Mouse (Mus musculus) thymus, adult 2 months (tissue): ENCODE data around the gene Ccdc146. TPM values are rescaled to one million over a fixed set of nuclear protein-coding genes. Genes with fewer than 3 reads are reported as not detected.

ENCODE experiments used
- DNase-seq: peaks from one replicate; pipeline ENCODE4 v3.0.0; 2021
- H3K27ac ChIP-seq: fragments of 200-500 bp; 2 replicates; pipeline ENCODE4 v1.5.1; 2012; ENCODE audit warnings: low read length, control low read depth; ENCODE audit not compliant: control insufficient read depth, insufficient read depth
- H3K27me3 ChIP-seq: fragments of 200-500 bp; 2 replicates; pipeline ENCODE4 v1.6.1; 2012; ENCODE audit warnings: mild to moderate bottlenecking, low read length, moderate library complexity, mixed read lengths; ENCODE audit not compliant: control insufficient read depth, insufficient read depth
- H3K36me3 ChIP-seq: fragments of 200-500 bp; 2 replicates; pipeline ENCODE4 v1.6.1; 2012; ENCODE audit warnings: mild to moderate bottlenecking, low read length, moderate library complexity; ENCODE audit not compliant: control insufficient read depth, insufficient read depth
- H3K4me1 ChIP-seq: fragments of 200-500 bp; replicated peaks from 2 replicates; pipeline ENCODE4 v1.6.1; 2012; ENCODE audit warnings: low read length; ENCODE audit not compliant: control insufficient read depth, insufficient read depth
- H3K4me3 ChIP-seq: fragments of 200-500 bp; 2 replicates; pipeline ENCODE4 v1.5.1; 2012; ENCODE audit warnings: mild to moderate bottlenecking, low read length, control low read depth, moderate library complexity; ENCODE audit not compliant: control insufficient read depth, insufficient read depth
- CTCF ChIP-seq: fragments of 200-500 bp; IDR thresholded peaks from 2 replicates; pipeline ENCODE4 v1.5.1; 2012; ENCODE audit warnings: mild to moderate bottlenecking, control low read depth, low read length, moderate library complexity, borderline replicate concordance; ENCODE audit not compliant: control insufficient read depth, poor library complexity, insufficient read depth; ENCODE audit errors: extremely low read depth
- POLR2A ChIP-seq: fragments of 200-500 bp; IDR thresholded peaks from 2 replicates; pipeline ENCODE4 v1.6.1; 2012; ENCODE audit warnings: mild to moderate bottlenecking, low read length, control low read depth, moderate library complexity; ENCODE audit not compliant: control insufficient read depth, poor library complexity, insufficient read depth; ENCODE audit errors: extremely low read depth
- WGBS: fragments of 180-500 bp; shearing (Covaris S2); methylation state at CpG from one replicate; pipeline ENCODE4 v1.1.7; 2018; 5-methylcytosine and 5-hydroxymethylcytosine counted together
- polyA plus RNA-seq: library from polyadenylated mRNA; depleted of rRNA; stranded (reverse); fragments of >200 nt; gene quantifications from 2 replicates; pipeline ENCODE4 v1.2.3, GENCODE M21; 2012

Ccdc146 gene
- polyA plus RNA-seq, 1 experiment: not detected

DNA sequence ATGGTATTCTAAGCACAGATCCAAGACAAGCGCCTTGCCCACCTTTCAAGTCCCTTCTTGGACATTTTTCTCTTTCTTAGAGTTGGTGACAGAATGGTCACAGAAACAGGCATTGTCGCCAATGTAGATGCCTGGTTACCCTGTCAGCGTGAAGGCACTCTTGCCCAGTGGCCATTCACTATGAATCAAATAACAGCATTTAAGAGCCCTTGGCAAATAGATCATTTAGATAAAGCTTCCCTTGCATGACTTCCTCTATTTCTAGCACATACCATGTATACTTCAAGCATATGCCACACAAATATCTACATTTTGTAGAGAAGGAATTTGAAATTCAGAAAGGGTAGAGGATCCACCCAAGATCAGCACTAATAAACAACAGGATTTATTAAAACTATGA lies 11.2 kb downstream of the Ccdc146 start:
- TF ChIP-seq POLR2A: no peak
- TF ChIP-seq CTCF: no peak
- no peaks in the 10 kb centered on the region; the same call in 1 of the 2 replicates for H3K27me3 ChIP-seq
- no peak overlapping the region for H3K4me3 ChIP-seq
- H3K27ac ChIP-seq: no peak overlapping the region
- 92% methylated on average over 3 of the region's 3 CpGs for WGBS
- no peaks in the 10 kb centered on the region for H3K36me3 ChIP-seq
- no peak for DNase-seq
- peaks cover 20% of the 10 kb centered on the region for H3K4me1 ChIP-seq

DNA sequence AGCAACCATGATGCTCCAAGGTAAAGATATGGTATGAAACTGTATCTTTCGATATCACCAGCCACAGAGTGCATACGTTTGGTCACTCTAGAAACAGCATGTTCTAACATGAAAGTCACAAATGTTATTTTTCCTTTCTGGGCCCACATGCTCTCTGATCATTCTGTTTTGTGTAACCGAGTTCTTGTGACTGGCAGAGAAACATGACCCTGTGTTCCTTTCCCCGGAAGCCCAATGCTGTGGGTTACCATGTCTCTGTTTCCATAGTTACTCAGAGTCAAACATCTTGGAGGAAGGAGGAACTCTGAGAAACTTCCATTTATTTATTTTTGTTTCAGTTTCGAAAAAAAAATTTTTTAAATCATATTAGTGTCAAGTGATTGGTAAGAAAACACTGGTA lies 12.4 kb downstream of the Ccdc146 start:
- no peaks in the 10 kb centered on the region for H3K36me3 ChIP-seq
- H3K4me1 ChIP-seq: peaks cover 20% of the 10 kb centered on the region
- no peaks in the 10 kb centered on the region; the same call in 1 of the 2 replicates for H3K27me3 ChIP-seq
- WGBS: 16% methylated on average over 5 of the region's 5 CpGs
- no peak for DNase-seq
- TF ChIP-seq POLR2A (no peak), CTCF (no peak)
- H3K4me3 ChIP-seq: no peak overlapping the region
- no peak overlapping the region for H3K27ac ChIP-seq

DNA sequence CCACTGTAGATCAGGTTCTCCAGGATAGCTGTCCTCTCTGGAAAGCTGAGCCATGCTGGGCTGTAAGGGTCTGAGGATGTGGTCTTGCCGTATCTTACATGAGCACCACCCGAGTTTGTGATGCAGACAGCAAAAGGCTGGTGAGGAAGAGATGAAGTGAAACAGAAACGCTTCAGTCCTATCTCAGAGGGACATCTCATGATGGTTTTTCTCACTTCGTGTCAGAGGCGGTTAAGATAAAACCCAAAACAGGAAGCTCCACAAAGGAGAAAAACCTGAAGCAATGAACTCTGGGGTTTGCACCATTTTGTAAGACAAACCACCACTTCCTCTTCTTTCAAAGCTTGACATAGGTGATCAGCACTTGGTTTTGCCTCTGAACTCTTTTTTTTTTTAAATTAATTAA lies 13.2 kb downstream of the Ccdc146 start:
- Histone ChIP-seq H3K27me3 (no peaks in the 10 kb centered on the region; the same call in 1 of the 2 replicates), H3K4me3 (no peak overlapping the region), H3K36me3 (no peaks in the 10 kb centered on the region), H3K4me1 (peaks cover 20% of the 10 kb centered on the region), H3K27ac (peak overlapping the region; percentile 71)
- 4% methylated on average over 5 of the region's 5 CpGs for WGBS
- TF ChIP-seq CTCF: no peak
- no peak for TF ChIP-seq POLR2A
- DNase-seq: peak; percentile 58

DNA sequence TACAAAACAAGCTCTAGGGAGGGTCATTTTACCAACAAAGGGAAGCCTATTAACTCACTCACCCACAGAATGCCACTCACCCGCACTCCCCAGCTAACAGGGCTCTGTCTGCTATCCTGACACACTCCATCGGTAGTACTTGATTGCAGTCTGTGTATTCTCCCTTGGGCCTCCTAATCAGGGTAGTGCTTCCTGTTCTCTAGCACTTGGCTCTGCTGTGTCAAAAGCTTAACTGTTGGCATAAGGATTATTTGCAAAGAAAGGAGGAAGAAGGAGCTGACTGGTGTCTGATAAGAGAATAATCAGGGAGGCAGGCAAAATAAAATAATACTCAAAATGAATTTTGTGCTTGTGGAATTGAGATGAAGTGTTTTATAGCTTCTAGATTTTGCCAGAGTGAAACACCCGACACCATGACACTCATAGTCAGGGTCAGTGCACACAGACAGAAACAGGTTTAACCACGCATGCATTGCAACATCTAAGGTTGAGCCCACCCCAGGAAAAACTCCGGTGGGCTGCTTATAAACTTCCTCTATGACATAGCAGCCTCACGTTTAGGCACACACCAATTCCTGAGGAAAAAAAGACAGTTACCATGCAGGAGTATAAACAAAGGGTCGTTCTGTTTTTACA lies 29.2 kb downstream of the Ccdc146 start:
- no peak for DNase-seq

GRCm38 (mm10) chr5:21394562-21394961 lies 29.9 kb downstream of the Ccdc146 start:
- no peak overlapping the region for H3K27ac ChIP-seq
- no peak overlapping the region for H3K4me3 ChIP-seq
- H3K27me3 ChIP-seq: no peaks in the 10 kb centered on the region
- WGBS: 92% methylated on average over 2 of the region's 2 CpGs
- no peaks in the 10 kb centered on the region for H3K4me1 ChIP-seq
- TF ChIP-seq CTCF (no peak), POLR2A (no peak)
- no peaks in the 10 kb centered on the region for H3K36me3 ChIP-seq
- no peak for DNase-seq

More for the DNA sequence above, 29.2 kb downstream of the Ccdc146 start:
- Histone ChIP-seq H3K36me3 (no peaks in the 10 kb centered on the region), H3K27ac (no peak overlapping the region), H3K4me1 (no peaks in the 10 kb centered on the region), H3K4me3 (no peak overlapping the region), H3K27me3 (no peaks in the 10 kb centered on the region)
- TF ChIP-seq POLR2A (no peak), CTCF (no peak)
- 37% methylated on average over 7 of the region's 7 CpGs for whole genome bisulfite sequencing

GRCm38 (mm10) chr5:21391616-21392384 lies 32.7 kb downstream of the Ccdc146 start:
- WGBS: 73% methylated on average over 13 of the region's 13 CpGs

GRCm38 (mm10) chr5:21388855-21389254 lies 35.6 kb downstream of the Ccdc146 start:
- H3K4me3 ChIP-seq: no peak overlapping the region
- no peaks in the 10 kb centered on the region for H3K27me3 ChIP-seq
- DNase-seq: no peak
- H3K27ac ChIP-seq: no peak overlapping the region
- H3K4me1 ChIP-seq: no peaks in the 10 kb centered on the region
- WGBS: 96% methylated on average over 4 of the region's 4 CpGs
- no peaks in the 10 kb centered on the region for H3K36me3 ChIP-seq
- TF ChIP-seq CTCF (no peak), POLR2A (no peak)

More at GRCm38 (mm10) chr5:21391616-21392384, 32.7 kb downstream of the Ccdc146 start:
- H3K4me3 ChIP-seq: no peak overlapping the region
- no peak for DNase-seq
- TF ChIP-seq CTCF: no peak
- TF ChIP-seq POLR2A: no peak
- H3K4me1 ChIP-seq: no peaks in the 10 kb centered on the region
- no peaks in the 10 kb centered on the region for H3K36me3 ChIP-seq
- H3K27me3 ChIP-seq: no peaks in the 10 kb centered on the region
- H3K27ac ChIP-seq: no peak overlapping the region
